Mouse (Mus musculus) MN1 (cell line): Measurements from ENCODE around the gene Drc7.

Experiments
- DNase-seq: peaks from one replicate; pipeline ENCODE4 v3.0.0-alpha.2; 2016; ENCODE audit warnings: low spot score

Drc7 gene

GRCm38 (mm10) chr8:95059812-95060533 is 5.1 kb downstream of the Drc7 start:
- DNase-seq = no peak

DNA sequence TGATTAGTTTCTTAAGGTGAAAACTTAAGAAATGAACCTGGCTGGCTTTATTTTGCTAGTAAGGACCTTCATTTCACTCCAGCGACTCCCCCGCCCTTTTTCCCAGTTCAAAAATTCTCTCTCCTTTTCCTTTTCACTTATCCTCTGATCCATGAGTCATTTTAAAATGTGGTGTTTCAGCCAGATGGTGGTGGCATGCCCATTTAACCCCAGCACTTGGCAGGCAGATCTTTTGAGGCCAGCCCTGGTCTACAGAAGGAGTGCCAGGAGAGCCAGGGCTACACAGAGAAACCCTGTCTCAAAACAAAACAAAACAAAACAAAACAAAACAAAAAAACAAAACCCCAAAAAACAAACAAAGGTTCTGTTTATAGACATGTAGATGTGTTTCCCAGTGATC is 9.6 kb downstream of the Drc7 start:
- no peak for DNase-seq

GRCm38 (mm10) chr8:95067582-95067981 is 12.7 kb downstream of the Drc7 start:
- DNase-seq = peak; percentile 50

- DNase-seq = no peak
Observed at GRCm38 (mm10) chr8:95075504-95075903, 20.6 kb downstream of the Drc7 start.

DNA sequence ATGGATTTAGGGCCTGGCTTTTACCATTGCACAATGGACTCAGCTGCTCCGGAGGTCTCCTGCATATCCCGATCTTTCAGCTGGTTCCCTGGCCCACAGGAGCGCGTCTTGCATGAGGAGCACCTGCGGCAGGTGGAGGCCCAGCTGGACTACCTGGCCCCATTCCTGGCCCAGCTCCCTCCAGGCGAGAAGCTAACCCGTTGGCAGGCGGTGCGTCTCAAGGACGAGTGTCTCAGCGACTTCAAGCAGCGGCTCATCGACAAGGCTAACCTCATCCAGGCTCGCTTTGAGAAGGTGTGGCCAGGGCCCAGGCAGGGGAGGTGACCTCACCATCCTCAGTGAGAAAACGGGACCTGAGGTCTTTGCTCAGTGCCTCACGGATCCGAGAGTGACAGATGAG is 21.2 kb downstream of the Drc7 start:
- no peak for DNase-seq

DNA sequence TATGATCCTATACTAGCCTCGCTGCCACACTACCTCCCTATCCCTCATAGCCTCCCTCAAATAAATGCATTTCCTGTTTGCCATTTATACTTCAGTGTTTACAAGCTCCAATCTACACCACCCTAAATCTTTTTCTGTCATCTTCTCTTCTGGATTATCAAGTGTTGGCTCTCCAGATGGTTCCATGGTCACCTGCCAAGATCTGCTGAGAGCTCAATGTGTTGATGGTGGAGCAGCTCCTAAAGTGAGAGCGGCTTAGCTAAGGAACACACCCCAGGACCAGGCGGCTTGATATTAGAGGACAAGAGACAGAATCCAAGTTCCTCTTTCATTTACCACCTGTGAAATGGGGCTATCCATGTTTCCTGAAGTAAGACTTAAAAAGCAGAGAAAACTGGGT is 23.2 kb downstream of the Drc7 start:
- DNase-seq = no peak

GRCm38 (mm10) chr8:95079305-95079704 is 24.4 kb downstream of the Drc7 start:
- no peak for DNase-seq

GRCm38 (mm10) chr8:95080381-95081341 is 25.8 kb downstream of the Drc7 start, which contains the start of gene Katnb1:
Katnb1 (plus strand) TSS chr8:95081186.
- peak; percentile 100 for DNase-seq

GRCm38 (mm10) chr8:95081650-95082049 is 26.7 kb downstream of the Drc7 start:
- DNase-seq = peak; percentile 73

DNA sequence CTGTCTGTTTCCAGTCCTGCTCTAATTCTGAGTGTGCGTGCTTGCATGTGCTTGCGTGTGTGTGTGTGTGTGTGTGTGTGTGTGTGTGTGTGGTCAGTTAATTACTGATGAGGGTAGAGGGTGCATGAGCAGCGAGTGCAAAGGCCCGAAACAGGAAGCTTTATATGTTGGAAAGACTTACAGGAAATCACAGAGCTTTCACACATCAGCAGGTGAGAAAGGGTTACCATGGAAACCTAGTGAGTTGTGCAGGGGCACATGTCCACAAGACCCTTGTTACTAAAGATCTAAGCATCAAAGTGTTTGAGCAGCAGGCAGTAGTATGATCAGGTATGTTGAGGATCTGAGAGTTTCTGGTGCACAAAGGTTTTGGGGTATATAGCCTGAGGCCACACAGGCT is 29.4 kb downstream of the Drc7 start:
- DNase-seq = no peak

- no peak for DNase-seq
Observed at GRCm38 (mm10) chr8:95084744-95085431, 30.0 kb downstream of the Drc7 start.

DNA sequence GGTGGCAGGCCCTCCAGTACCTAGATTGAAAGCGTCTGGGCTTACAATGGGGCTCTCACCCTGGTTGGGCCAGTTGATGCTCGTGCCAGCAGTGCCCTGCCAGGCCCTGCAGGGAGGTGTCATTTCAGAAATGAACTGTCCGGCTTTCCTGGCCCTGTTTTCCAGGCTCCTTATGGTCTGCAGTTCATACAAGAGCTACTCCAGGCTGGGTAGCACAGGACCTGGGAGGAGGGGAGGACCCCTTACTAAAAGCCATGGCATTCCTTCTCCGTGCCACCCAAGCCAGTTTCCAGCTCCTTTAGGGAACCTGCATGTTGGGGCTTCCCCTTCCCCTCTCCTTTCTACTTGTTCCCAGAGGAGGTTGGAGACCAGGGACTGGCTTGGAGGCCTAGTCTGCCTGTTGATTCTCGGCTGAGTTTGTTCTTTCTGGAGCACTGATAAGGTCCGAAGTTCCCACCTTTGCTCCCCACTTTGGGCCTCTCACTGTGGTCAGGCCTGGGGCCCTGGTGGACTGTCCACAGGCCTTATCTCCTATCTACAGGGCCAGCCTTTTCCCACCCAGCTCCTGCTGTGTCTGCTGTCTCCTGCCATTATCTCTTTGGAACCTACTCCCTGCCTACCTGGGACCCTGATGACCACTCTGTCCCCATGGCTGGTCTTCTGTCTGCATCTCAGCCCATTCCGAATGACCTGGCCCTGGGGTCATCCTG is 30.7 kb downstream of the Drc7 start:
- no peak for DNase-seq

DNA sequence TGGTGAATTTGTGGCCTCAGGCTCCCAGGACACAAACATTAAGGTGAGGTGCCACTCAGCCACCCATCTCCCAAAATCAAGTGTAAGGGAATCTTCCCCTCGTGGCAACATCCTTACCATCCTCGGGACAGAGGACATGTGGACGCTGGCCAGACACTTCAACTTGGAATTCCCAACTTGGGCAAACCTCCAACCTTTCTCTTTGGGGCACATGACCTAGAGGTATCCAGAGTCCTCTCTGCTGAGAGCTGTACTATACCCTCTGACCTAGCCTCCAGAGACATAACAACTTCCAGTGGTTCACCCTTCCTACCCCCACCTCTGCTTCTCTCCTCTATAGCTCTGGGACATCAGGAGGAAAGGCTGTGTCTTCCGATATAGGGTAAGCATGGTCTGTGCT is 38.7 kb downstream of the Drc7 start:
- no peak for DNase-seq

- DNase-seq = peak; percentile 70
Observed at GRCm38 (mm10) chr8:95099009-95099408, 44.1 kb downstream of the Drc7 start.

GRCm38 (mm10) chr8:95101972-95102371 is 47.1 kb downstream of the Drc7 start:
- no peak for DNase-seq

DNA sequence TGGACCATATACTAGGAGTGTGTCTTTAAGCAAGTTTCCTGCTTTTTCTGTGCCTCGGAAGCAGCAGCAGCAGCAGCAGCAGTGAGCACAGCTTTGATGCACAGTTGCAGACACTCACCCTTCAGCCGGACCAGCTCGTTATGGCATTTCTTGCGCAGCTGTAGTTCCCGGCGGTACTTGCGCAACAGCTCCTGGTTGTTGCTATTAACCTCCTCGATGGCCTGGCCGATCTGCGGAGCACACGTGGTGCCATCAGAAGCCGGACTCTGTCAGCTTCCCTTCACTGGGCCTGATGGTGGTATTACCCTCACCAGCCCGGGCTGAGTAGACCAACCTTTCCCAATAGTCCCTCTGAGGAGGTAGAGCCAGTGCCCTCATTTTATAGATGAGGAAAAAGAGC is 52.4 kb downstream of the Drc7 start:
- no peak for DNase-seq

GRCm38 (mm10) chr8:95112594-95112993 is 57.7 kb downstream of the Drc7 start:
- DNase-seq = no peak

GRCm38 (mm10) chr8:95113108-95113507 is 58.2 kb downstream of the Drc7 start:
- no peak for DNase-seq

DNA sequence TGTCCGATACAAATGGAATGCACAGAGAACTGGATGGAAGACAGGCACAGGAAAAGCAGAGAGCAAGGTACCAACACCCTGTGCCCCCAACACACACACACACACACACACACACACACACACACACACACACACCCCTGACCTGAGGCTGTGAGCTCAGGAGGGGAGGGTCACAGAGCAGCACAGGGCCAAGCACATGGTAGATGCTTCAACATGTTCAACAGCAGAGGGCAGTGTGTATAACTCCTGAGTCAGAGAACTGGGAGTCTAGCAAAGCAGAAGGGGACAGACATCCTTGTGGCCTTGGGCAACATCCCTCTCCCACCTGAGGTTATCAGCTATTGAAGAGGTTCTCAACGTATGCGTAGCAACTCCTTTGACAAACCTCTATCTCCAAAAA is 58.8 kb downstream of the Drc7 start:
- peak; percentile 61 for DNase-seq

GRCm38 (mm10) chr8:95123455-95123854 is 68.6 kb downstream of the Drc7 start:
- DNase-seq = no peak

- DNase-seq = no peak
Observed at GRCm38 (mm10) chr8:95126497-95126896, 71.6 kb downstream of the Drc7 start.

DNA sequence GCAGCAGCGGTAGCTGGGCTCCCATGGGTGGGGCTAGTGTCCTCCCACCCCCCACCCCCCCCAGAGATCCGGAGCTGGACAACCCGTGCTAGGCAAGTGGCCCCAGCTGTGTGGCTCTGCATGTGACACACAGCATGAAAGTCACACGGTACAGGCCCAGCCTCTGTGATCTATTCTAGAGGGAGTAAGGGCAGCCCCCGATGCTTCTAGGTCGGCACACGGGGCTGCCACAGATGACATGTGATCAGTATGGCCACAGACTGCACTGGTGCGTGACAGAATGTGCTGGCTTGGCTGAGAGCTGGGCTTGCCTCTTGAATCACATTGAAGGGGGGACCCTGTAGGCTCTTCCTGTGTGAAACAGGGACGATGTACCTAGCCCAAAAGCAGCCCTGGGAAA is 72.8 kb downstream of the Drc7 start:
- no peak for DNase-seq
